Mouse (Mus musculus) frontal cortex, adult 2 months (tissue): ENCODE data around the gene Macrod2. TPM values are rescaled to one million over a fixed set of nuclear protein-coding genes. Genes with fewer than 3 reads are reported as not detected.

Experiments used
- DNase-seq, 2 experiments: peaks; one replicate each; pipeline ENCODE4 v3.0.0; 2022; ENCODE audit warnings: low spot score in 1 of 2; ENCODE audit errors: extremely low spot score in 1 of 2
- polyA plus RNA-seq: library from polyadenylated mRNA; depleted of rRNA; stranded (reverse); fragments of >200 nt; gene quantifications from 2 replicates; pipeline ENCODE4 v1.2.3, GENCODE M21; 2012; rRNA removed

Macrod2 gene
- 24.2 and 25.6 TPM in 2 replicates for polyA plus RNA-seq

- peak; percentile 97 to 98 for DNase-seq
Observed at GRCm38 (mm10) chr2:140395179-140395578, at the start of gene Macrod2. Gene Macrod2 (plus strand): TSS chr2:140395309.

- no peak for DNase-seq
Observed at GRCm38 (mm10) chr2:140359905-140360304, 35.2 kb upstream of the Macrod2 start.

- no peak for DNase-seq
Observed at GRCm38 (mm10) chr2:140364804-140365203, 30.3 kb upstream of the Macrod2 start.

GRCm38 (mm10) chr2:140389525-140389924 lies 5.6 kb upstream of the Macrod2 start, which contains the start of gene Sel1l2:
Gene Sel1l2 (minus strand): TSS chr2:140389706.
- no peak for DNase-seq

- peak; percentile 4 to 11 for DNase-seq
Observed at GRCm38 (mm10) chr2:140395744-140396231, 679 bp downstream of the Macrod2 start.

GRCm38 (mm10) chr2:140425844-140426243 lies 30.7 kb downstream of the Macrod2 start:
- no peak for DNase-seq

- peak in 1 of 2 experiments; percentile 81 for DNase-seq
Observed at GRCm38 (mm10) chr2:140427283-140427682, 32.2 kb downstream of the Macrod2 start.

GRCm38 (mm10) chr2:140439081-140439480 lies 44.0 kb downstream of the Macrod2 start:
- no peak for DNase-seq

- no peak for DNase-seq
Observed at GRCm38 (mm10) chr2:140448636-140449035, 53.5 kb downstream of the Macrod2 start.

- DNase-seq = peak; percentile 20 to 32
Observed at GRCm38 (mm10) chr2:140475770-140476169, 80.7 kb downstream of the Macrod2 start.

GRCm38 (mm10) chr2:140476891-140477290 lies 81.8 kb downstream of the Macrod2 start:
- no peak for DNase-seq

GRCm38 (mm10) chr2:140482604-140483003 lies 87.5 kb downstream of the Macrod2 start:
- no peak for DNase-seq

GRCm38 (mm10) chr2:140497688-140498087 lies 102.6 kb downstream of the Macrod2 start:
- DNase-seq = peak; percentile 53 to 80

GRCm38 (mm10) chr2:140500951-140501350 lies 105.8 kb downstream of the Macrod2 start:
- peak; percentile 37 to 78 for DNase-seq

GRCm38 (mm10) chr2:140521472-140521871 lies 126.4 kb downstream of the Macrod2 start:
- DNase-seq = peak in 1 of 2 experiments; percentile 33

- peak; percentile 8 to 71 for DNase-seq
Observed at GRCm38 (mm10) chr2:140530214-140530613, 135.1 kb downstream of the Macrod2 start.

GRCm38 (mm10) chr2:140532024-140532423 lies 136.9 kb downstream of the Macrod2 start:
- no peak for DNase-seq

- no peak for DNase-seq
Observed at GRCm38 (mm10) chr2:140532859-140533519, 137.9 kb downstream of the Macrod2 start.

- DNase-seq = no peak
Observed at GRCm38 (mm10) chr2:140533621-140534020, 138.5 kb downstream of the Macrod2 start.

- DNase-seq = peak in 1 of 2 experiments; percentile 38
Observed at GRCm38 (mm10) chr2:140534583-140534982, 139.5 kb downstream of the Macrod2 start.

- no peak for DNase-seq
Observed at GRCm38 (mm10) chr2:140535832-140536571, 140.9 kb downstream of the Macrod2 start.
